Mouse (Mus musculus) retina, adult 2 months (tissue): ENCODE measurements at regions not wholly inside any gene's neighbourhood (a gene's known extent, or its start where the extent isn't known, plus 50 kb on each side); places are given as distances from the start of the nearest gene placed in this dataset.

Experiments used
- DNase-seq: peaks from one replicate; pipeline ENCODE4 v3.0.0-alpha.2; 2012; ENCODE audit warnings: low read depth, low spot score

- DNase-seq, result no peak
Measured at GRCm38 (mm10) chr3:115596523-115596922, 118.3 kb downstream of the S1pr1 start.

- no peak for DNase-seq
Measured at GRCm38 (mm10) chr3:115590716-115591115, 124.2 kb downstream of the S1pr1 start.

DNA sequence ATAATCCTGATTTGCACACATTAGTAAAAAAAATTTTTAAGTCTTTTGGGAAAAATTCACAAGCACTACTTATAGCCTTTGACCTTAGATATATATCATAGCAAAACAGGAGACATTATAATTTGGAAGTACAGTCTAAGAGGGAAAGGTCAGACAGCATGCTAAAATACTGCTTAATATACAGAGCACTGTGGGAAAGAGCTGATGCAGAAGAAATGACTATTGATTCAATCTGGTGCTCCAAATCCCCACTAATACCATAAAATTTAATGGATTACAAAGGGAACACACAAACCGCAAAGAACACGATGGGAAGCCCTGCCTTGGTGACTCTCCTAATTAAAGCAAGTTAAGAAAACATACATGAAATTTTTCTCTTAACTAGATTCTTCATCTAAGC lies 126.3 kb downstream of the S1pr1 start:
- DNase-seq, result no peak

GRCm38 (mm10) chr3:115580131-115580932 lies 134.5 kb downstream of the S1pr1 start:
- no peak for DNase-seq

DNA sequence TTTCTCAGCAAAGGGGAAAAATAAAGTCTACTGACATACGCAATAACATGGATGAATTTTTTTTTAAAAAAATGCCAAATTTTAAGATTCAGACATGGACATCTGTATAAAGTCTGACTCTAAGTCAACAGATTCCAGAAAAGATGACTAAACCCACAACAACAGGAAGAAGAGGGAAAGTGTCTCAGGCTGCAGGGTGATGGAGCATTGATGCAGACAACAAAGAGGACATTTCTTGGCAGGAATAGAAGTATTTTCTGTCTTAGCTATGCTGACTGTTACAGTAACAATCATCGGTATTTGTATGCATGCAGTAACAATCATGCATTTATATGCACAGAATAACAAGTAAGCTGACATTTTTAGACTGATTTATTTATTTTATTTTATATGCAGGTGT lies 139.5 kb downstream of the S1pr1 start:
- no peak for DNase-seq

GRCm38 (mm10) chr3:115562735-115563134 lies 152.1 kb downstream of the S1pr1 start:
- no peak for DNase-seq

DNA sequence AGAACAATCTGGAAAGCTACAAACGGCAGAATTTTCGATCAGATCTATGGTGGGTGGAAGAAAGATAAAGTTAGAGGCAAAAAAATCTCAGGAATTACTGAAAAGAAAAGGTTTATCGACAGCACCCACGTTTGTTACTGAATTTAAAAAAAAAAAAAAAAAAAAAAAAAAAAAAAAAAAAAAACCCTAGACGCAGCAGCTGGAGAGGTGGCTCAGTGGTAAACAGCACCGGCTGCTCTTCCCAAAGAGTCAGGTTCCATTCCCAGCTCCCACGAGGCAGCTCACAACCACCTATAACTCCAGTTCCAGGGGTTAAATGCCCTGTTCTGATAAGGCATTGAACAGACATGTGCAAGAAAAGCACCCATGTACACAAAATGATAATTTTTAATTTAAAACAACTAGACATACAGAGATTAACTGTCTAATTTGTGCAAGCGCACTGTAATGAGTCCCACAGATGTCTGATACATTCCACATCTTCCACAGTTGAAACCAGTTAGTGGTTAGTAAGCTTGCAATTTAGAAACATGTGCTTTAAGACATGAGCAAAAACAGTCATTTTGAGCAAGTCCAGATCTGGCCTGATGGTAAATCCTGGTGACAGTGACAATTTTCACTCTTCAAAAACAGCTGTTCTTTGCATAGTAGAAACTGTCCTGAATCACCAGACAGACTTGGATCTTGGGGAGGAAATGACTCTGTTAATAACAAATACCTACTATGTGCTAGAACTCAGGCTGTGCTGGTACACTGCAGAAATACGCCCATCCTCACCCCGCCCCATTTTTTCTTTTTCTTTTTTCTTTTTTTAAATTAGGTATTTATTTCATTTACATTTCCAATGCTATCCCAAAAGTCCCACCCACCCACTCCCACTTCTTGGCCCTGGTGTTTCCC lies 159.8 kb downstream of the S1pr1 start:
- no peak for DNase-seq

GRCm38 (mm10) chr3:115553848-115554515 lies 160.9 kb downstream of the S1pr1 start:
- DNase-seq, result no peak

DNA sequence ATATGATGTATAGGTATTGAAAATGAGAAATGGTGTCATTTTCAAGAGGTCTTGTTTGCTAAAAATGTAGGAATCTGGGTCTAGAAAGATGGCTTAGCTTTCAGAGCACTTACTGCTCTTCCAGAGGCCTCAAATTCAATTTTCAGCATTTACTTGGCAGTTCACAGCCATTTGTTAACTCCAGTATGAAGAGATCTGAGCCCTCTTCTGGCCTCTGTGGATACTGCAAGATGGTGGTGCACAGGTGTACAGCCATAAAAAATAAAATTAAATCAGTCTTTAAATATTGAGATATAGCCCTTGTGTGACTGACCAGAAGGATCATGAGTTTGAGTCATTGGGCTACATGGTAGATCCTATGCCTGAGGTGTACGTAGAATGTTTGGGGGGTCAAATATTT lies 173.1 kb downstream of the S1pr1 start:
- DNase-seq, result no peak

- DNase-seq, result no peak
Measured at GRCm38 (mm10) chr3:115538355-115538754, 176.5 kb downstream of the S1pr1 start.

GRCm38 (mm10) chr3:115532141-115532735 lies 182.6 kb downstream of the S1pr1 start:
- no peak for DNase-seq

DNA sequence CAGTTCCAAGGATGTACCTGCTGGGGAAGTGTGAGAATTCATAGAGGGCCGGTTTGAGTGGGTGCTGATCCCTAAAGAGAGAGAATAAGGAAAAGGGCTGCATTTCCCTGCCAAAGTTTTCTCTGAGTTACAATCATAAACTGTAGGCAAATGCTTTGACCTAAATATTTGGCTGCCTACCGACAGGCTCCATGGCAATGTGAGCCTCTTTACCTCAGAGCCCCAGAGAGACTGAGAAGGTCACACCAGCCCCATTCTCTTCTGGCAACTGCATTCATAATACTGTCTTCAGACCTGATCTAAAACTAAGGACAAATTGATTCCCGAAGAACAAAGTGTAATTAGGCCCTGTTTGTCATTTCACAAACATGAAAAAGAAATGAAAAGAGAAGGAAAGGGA lies 184.4 kb downstream of the S1pr1 start:
- DNase-seq, result no peak

DNA sequence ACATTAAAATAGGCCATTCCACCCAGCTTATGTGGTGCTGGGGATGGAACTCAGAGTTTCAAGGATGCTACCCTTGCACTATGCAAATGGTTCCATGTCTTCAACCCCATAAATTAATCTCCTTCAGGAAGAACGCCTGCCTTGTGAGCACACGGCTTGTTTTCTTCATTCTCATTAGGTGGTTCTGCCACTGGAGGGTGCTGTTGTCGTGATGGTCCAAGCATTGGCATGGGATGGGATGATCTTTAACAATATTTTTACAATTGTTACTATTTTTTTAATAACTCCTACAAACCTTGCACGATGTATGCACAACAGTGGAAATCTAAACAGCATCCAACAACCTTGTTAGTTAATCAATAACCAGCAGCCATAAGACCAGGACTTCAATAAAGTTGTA lies 185.0 kb downstream of the S1pr1 start:
- DNase-seq, result no peak

DNA sequence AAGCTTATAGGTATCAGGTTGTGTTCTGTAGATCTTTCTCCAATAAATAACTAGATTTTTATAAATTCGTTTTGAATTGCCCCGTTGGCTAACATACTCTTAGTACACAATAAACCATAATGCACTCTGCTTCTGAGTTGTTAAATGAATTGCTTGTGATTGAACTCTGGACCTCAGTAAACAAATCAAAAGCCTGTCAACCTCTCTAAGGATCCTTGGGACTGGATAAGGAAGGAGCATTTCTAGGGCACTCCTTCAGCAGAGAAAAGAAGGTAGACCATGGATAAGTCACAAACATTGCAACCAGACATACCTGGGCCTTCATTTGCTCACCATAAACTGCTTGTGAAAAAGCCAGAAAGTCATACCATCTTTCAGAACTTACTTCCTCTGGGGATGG lies 191.4 kb downstream of the S1pr1 start:
- DNase-seq, result no peak

- no peak for DNase-seq
Measured at GRCm38 (mm10) chr3:115515645-115516044, 199.2 kb downstream of the S1pr1 start.

DNA sequence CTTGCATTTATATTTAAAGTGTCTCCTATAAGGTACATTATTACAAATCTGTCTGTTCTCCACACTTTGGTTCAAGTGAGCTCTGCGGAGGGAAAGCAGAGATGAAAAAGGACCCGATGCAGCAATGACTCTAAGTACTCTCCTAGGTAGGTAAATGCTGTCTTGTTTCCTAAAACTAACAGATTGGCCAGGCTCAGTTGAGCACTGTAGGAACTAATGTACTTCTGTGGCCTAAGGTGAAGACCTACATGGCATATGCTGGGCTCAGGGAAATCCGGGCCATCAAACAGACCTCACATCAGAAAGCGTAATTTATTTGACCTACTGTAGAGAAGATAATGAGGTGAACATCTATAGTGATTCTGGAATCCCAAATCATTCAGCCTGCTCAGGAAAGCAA lies 205.2 kb downstream of the S1pr1 start:
- DNase-seq, result no peak

- no peak for DNase-seq
Measured at GRCm38 (mm10) chr3:115497420-115497819, 217.5 kb downstream of the S1pr1 start.

- no peak for DNase-seq
Measured at GRCm38 (mm10) chr3:115496110-115496509, 218.8 kb downstream of the S1pr1 start.

DNA sequence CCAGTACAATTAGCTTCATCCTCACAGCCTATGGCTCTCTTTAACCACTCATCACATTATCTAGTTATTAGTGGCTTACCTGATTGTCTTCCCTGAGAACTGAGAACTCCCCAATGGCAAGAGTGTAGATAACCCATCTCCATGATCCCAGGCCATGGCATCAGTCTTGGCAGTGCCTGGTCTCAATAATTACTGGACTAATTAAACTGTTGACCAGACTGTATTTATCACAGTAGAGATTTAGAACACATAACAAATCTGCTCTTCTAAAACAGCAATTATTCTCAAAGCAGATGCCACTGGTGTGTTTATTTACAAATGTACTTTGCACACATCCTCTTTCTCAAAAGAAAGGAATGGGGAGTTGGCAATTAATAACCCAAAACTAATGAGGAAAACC lies 219.2 kb downstream of the S1pr1 start:
- no peak for DNase-seq

- no peak for DNase-seq
Measured at GRCm38 (mm10) chr3:115468980-115469379, 245.9 kb downstream of the S1pr1 start.

- no peak for DNase-seq
Measured at GRCm38 (mm10) chr3:115467850-115468249, 247.0 kb downstream of the S1pr1 start.

DNA sequence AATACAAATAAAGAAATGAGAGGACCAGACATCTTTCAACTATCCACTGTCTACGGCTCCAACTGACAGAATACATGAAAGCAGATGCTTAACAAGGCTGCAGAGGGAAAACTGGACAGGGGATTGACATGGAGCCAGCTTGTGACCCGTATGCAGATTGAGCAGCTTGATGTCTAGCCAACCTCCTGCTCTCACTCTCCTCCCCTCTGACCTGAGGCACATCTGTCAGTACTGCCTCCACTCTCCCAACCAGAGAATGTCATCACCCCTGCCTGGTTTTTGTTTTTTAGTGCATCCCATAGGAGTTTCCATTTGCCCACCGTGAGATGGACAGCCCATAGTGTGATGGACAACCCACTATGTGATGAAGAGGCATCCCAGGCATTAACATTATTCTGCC lies 252.2 kb downstream of the S1pr1 start:
- peak; percentile 8 for DNase-seq
